Mouse (Mus musculus): ENCODE measurements around the gene Krt17. TPM values are rescaled to one million over a fixed set of nuclear protein-coding genes. Genes with fewer than 3 reads are reported as not detected.
"Not testable (repeated sequence)": the region's sequence is repeated elsewhere in the genome, so short reads cannot be mapped to it uniquely, and the experiment has no call there.

Krt17 gene
- not detected for total RNA-seq (2021)
- long read RNA-seq, experiment 1: 0 reads
- long read RNA-seq, experiment 2: 0 reads

GRCm38 (mm10) chr11:100260514-100261234 is at the start of gene Krt17:
Krt17 (minus strand) TSS chr11:100261029.
- DNase-seq (ENCODE audit: low spot score in 2 of 2): no peak

- not testable (repeated sequence) for DNase-seq (ENCODE audit: low spot score in 2 of 2)
Measured at GRCm38 (mm10) chr11:100308672-100309071, 47.8 kb upstream of the Krt17 start.

GRCm38 (mm10) chr11:100307900-100308299 is 47.1 kb upstream of the Krt17 start:
- no peak for DNase-seq (ENCODE audit: low spot score in 2 of 2)

GRCm38 (mm10) chr11:100301292-100301691 is 40.5 kb upstream of the Krt17 start:
- no peak for DNase-seq (ENCODE audit: low spot score in 2 of 2)

- DNase-seq (ENCODE audit: low spot score in 2 of 2): peak; percentile 66 to 74
Measured at GRCm38 (mm10) chr11:100300293-100300692, 39.5 kb upstream of the Krt17 start.

- DNase-seq (ENCODE audit: low spot score in 2 of 2): peak; percentile 82 to 84
Measured at GRCm38 (mm10) chr11:100298274-100299036, 37.6 kb upstream of the Krt17 start.

GRCm38 (mm10) chr11:100297801-100298200 is 37.0 kb upstream of the Krt17 start:
- DNase-seq (ENCODE audit: low spot score in 2 of 2): no peak

- DNase-seq (ENCODE audit: low spot score in 2 of 2): peak; percentile 79 to 86
Measured at GRCm38 (mm10) chr11:100295308-100295707, 34.5 kb upstream of the Krt17 start.

- DNase-seq (ENCODE audit: low spot score in 2 of 2): no peak
Measured at GRCm38 (mm10) chr11:100292884-100293283, 32.1 kb upstream of the Krt17 start.

- no peak for DNase-seq (ENCODE audit: low spot score in 2 of 2)
Measured at GRCm38 (mm10) chr11:100290235-100290634, 29.4 kb upstream of the Krt17 start.

GRCm38 (mm10) chr11:100288942-100289341 is 28.1 kb upstream of the Krt17 start:
- no peak for DNase-seq (ENCODE audit: low spot score in 2 of 2)

- no peak for DNase-seq (ENCODE audit: low spot score in 2 of 2)
Measured at GRCm38 (mm10) chr11:100287024-100287423, 26.2 kb upstream of the Krt17 start.

GRCm38 (mm10) chr11:100284988-100285387 is 24.2 kb upstream of the Krt17 start:
- DNase-seq (ENCODE audit: low spot score in 2 of 2): no peak

- DNase-seq (ENCODE audit: low spot score in 2 of 2): peak; percentile 78 to 81
Measured at GRCm38 (mm10) chr11:100282549-100282948, 21.7 kb upstream of the Krt17 start.

GRCm38 (mm10) chr11:100281596-100282544 is 21.0 kb upstream of the Krt17 start:
- peak; percentile 82 to 85 for DNase-seq (ENCODE audit: low spot score in 2 of 2)

- no peak for DNase-seq (ENCODE audit: low spot score in 2 of 2)
Measured at GRCm38 (mm10) chr11:100278759-100279158, 17.9 kb upstream of the Krt17 start.

- no peak for DNase-seq (ENCODE audit: low spot score in 2 of 2)
Measured at GRCm38 (mm10) chr11:100277726-100278480, 17.1 kb upstream of the Krt17 start.

GRCm38 (mm10) chr11:100275466-100275865 is 14.6 kb upstream of the Krt17 start:
- no peak for DNase-seq (ENCODE audit: low spot score in 2 of 2)

- DNase-seq (ENCODE audit: low spot score in 2 of 2): no peak
Measured at GRCm38 (mm10) chr11:100274719-100275118, 13.9 kb upstream of the Krt17 start.

- DNase-seq (ENCODE audit: low spot score in 2 of 2): no peak
Measured at GRCm38 (mm10) chr11:100271878-100272277, 11.0 kb upstream of the Krt17 start.

Measured in adrenal gland, adult 18-20 months (tissue).